Mouse (Mus musculus) limb, embryonic 14.5 days (tissue): ENCODE results near the gene Prkca. TPM values are rescaled to one million over a fixed set of nuclear protein-coding genes. Genes with fewer than 3 reads are reported as not detected.

Experiments
- ATAC-seq: fragments of 200-750 bp; cut with Nextera tagmentation; 2 replicates; pipeline ENCODE4 v1.8.0; 2017; ENCODE audit warnings: low read depth, moderate number of reproducible peaks, moderate TSS enrichment; ENCODE audit not compliant: low FRiP score
- DNase-seq: peaks from one replicate; pipeline ENCODE4 v3.0.0-alpha.2; 2015; ENCODE audit warnings: low spot score
- H3K27ac ChIP-seq: fragments of 300-500 bp; sonication (generic); replicated peaks from 2 replicates; pipeline ENCODE4 v1.5.1; 2014; ENCODE audit warnings: low read depth, mild to moderate bottlenecking, low read length, moderate library complexity, mixed read lengths
- H3K27me3 ChIP-seq: fragments of 300-500 bp; sonication (generic); 2 replicates; pipeline ENCODE4 v1.6.1; 2014; ENCODE audit warnings: low read length, mixed read lengths; ENCODE audit not compliant: control insufficient read depth, insufficient read depth
- H3K36me3 ChIP-seq: fragments of 300-500 bp; sonication (generic); 2 replicates; pipeline ENCODE4 v1.6.1; 2014; ENCODE audit warnings: mild to moderate bottlenecking, low read length, moderate library complexity, mixed read lengths; ENCODE audit not compliant: control insufficient read depth, insufficient read depth
- H3K4me1 ChIP-seq: fragments of 300-500 bp; sonication (generic); 2 replicates; pipeline ENCODE4 v1.6.1; 2014; ENCODE audit warnings: antibody characterized with exemption, low read length, mixed read lengths; ENCODE audit not compliant: control insufficient read depth, insufficient read depth
- H3K4me2 ChIP-seq: fragments of 300-500 bp; sonication (generic); replicated peaks from 2 replicates; pipeline ENCODE4 v1.6.1; 2014; ENCODE audit warnings: low read depth, mild to moderate bottlenecking, low read length, moderate library complexity; ENCODE audit not compliant: severe bottlenecking
- H3K4me3 ChIP-seq: fragments of 300-500 bp; sonication (generic); replicated peaks from 2 replicates; pipeline ENCODE4 v1.5.1; 2014; ENCODE audit warnings: low read length
- H3K9ac ChIP-seq: fragments of 300-500 bp; sonication (generic); 2 replicates; pipeline ENCODE4 v1.6.1; 2014; ENCODE audit warnings: mild to moderate bottlenecking, low read depth, low read length, moderate library complexity; ENCODE audit not compliant: severe bottlenecking
- H3K9me3 ChIP-seq: fragments of 300-500 bp; sonication (generic); 2 replicates; pipeline ENCODE4 v1.6.1; 2016; ENCODE audit warnings: low read length; ENCODE audit not compliant: control insufficient read depth
- POLR2A ChIP-seq: fragments of 200-500 bp; IDR thresholded peaks from 2 replicates; pipeline ENCODE4 v1.8.0; 2012; ENCODE audit warnings: inconsistent platforms, mild to moderate bottlenecking, moderate library complexity, borderline replicate concordance; ENCODE audit not compliant: insufficient read depth, insufficient read length; ENCODE audit errors: extremely low read depth
- WGBS: fragments of 180-500 bp; shearing (Covaris S2); extraction: QIAGEN DNeasy Blood & Tissue Kit; methylation state at CpG from one replicate; pipeline ENCODE4 v1.1.7; 2014; 5-methylcytosine and 5-hydroxymethylcytosine counted together
- polyA plus RNA-seq, 2 experiments: library from polyadenylated mRNA; depleted of rRNA in 1 of 2; stranded (reverse) in 1 of 2; unstranded in 1 of 2; fragments of >200 nt; fragmentation: Nextera tagmentation in 1 of 2; extraction: Ambion mirVana in 1 of 2; gene quantifications; 2 replicates each; pipeline versions ENCODE4 v1.2.1 to v1.2.3; 2012 to 2014

The Prkca gene
- polyA plus RNA-seq, 2 experiments = 9.0 to 16.3 TPM

- WGBS = 96% methylated on average over 3 of the region's 3 CpGs
- Histone ChIP-seq H3K9me3 (no peaks in the 10 kb centered on the region), H3K27ac (no peak overlapping the region), H3K27me3 (no peaks in the 10 kb centered on the region), H3K4me3 (no peak overlapping the region), H3K4me1 (peaks cover 12% of the 10 kb centered on the region), H3K9ac (no peak overlapping the region), H3K36me3 (no peaks in the 10 kb centered on the region), H3K4me2 (no peak overlapping the region)
- ATAC-seq = no peak
- no peak for TF ChIP-seq POLR2A
- no peak for DNase-seq
These were observed 185.7 kb downstream of the Prkca start for GRCm38 (mm10) chr11:108158046-108158445.

GRCm38 (mm10) chr11:108157074-108157473, 186.7 kb downstream of the Prkca start:
- peaks cover 20% of the 10 kb centered on the region for H3K4me1 ChIP-seq
- ATAC-seq (no peak), DNase-seq (no peak)
- no peaks in the 10 kb centered on the region for H3K36me3 ChIP-seq
- no peaks in the 10 kb centered on the region for H3K9me3 ChIP-seq
- no peak overlapping the region for H3K4me2 ChIP-seq
- H3K4me3 ChIP-seq = no peak overlapping the region
- 86% methylated on average over 5 of the region's 5 CpGs for WGBS
- no peaks in the 10 kb centered on the region for H3K27me3 ChIP-seq
- no peak for TF ChIP-seq POLR2A
- no peak overlapping the region for H3K9ac ChIP-seq
- H3K27ac ChIP-seq = no peak overlapping the region

GRCm38 (mm10) chr11:108156107-108156506, 187.6 kb downstream of the Prkca start:
- H3K27me3 ChIP-seq = no peaks in the 10 kb centered on the region
- ATAC-seq = no peak
- TF ChIP-seq POLR2A = no peak
- H3K9me3 ChIP-seq = no peaks in the 10 kb centered on the region
- WGBS = 68% methylated on average over 5 of the region's 5 CpGs
- H3K9ac ChIP-seq = no peak overlapping the region
- peaks cover 29% of the 10 kb centered on the region for H3K4me1 ChIP-seq
- no peak overlapping the region for H3K4me2 ChIP-seq
- no peak overlapping the region for H3K4me3 ChIP-seq
- H3K27ac ChIP-seq = no peak overlapping the region
- no peaks in the 10 kb centered on the region for H3K36me3 ChIP-seq
- no peak for DNase-seq

GRCm38 (mm10) chr11:108155088-108155580, 188.6 kb downstream of the Prkca start:
- Histone ChIP-seq H3K27me3 (no peaks in the 10 kb centered on the region), H3K4me2 (no peak overlapping the region), H3K36me3 (no peaks in the 10 kb centered on the region), H3K27ac (no peak overlapping the region), H3K9ac (no peak overlapping the region), H3K4me1 (peaks cover 38% of the 10 kb centered on the region), H3K4me3 (no peak overlapping the region), H3K9me3 (no peaks in the 10 kb centered on the region)
- no peak for TF ChIP-seq POLR2A
- DNase-seq = no peak
- no peak for ATAC-seq
- WGBS = 92% methylated on average over 8 of the region's 8 CpGs

- WGBS = 83% methylated on average over 9 of the region's 9 CpGs
- H3K4me1 ChIP-seq = peaks cover 40% of the 10 kb centered on the region
- ATAC-seq (no peak), DNase-seq (no peak)
- H3K36me3 ChIP-seq = no peaks in the 10 kb centered on the region
- no peak for TF ChIP-seq POLR2A
- no peak overlapping the region for H3K4me2 ChIP-seq
- H3K4me3 ChIP-seq = no peak overlapping the region
- H3K27ac ChIP-seq = no peak overlapping the region
- no peak overlapping the region for H3K9ac ChIP-seq
- H3K9me3 ChIP-seq = no peaks in the 10 kb centered on the region
- H3K27me3 ChIP-seq = no peaks in the 10 kb centered on the region
These were observed 189.5 kb downstream of the Prkca start for GRCm38 (mm10) chr11:108153997-108154841.
